Mouse (Mus musculus) left cerebral cortex, postnatal 10 days (tissue): ENCODE measurements around the gene Olfr1385. TPM values are rescaled to one million over a fixed set of nuclear protein-coding genes. Genes with fewer than 3 reads are reported as not detected.
"Not testable (repeated sequence)": the region's sequence is repeated elsewhere in the genome, so short reads cannot be mapped to it uniquely, and the experiment has no call there.

Experiments
- DNase-seq, 2 experiments: peaks; one replicate each; pipeline ENCODE4 v3.0.0; 2021 to 2022; ENCODE audit warnings: low spot score in 2 of 2, mixed read lengths in 1 of 2; ENCODE audit errors: extremely low spot score in 1 of 2
- intact Hi-C: fragments of 180-260 bp; cut with DNase I; formaldehyde crosslinking; loops from one replicate; pipeline ENCODE4 v1.15.1; 2025
- total RNA-seq, 2 experiments: library from RNA; stranded (reverse); gene quantifications; 2 replicates each; pipeline ENCODE4 v1.2.3; 2021

Olfr1385 gene
- total RNA-seq, result under 1 TPM in 1 of 2 experiments, not detected in 1; 0.11 TPM

- DNase-seq, intact Hi-C loops: not testable (repeated sequence)
Measured at GRCm38 (mm10) chr11:49488770-49489169, at the start of gene Olfr1385. Gene Olfr1385 (plus strand): TSS chr11:49489070.

GRCm38 (mm10) chr11:49455043-49455442, 33.8 kb upstream of the Olfr1385 start, which contains the start of gene Olfr1387:
Gene Olfr1387 (plus strand): TSS chr11:49455343.
- DNase-seq, result no peak
- intact Hi-C loops, result no loop called here

- intact Hi-C loops, DNase-seq: not testable (repeated sequence)
Measured at GRCm38 (mm10) chr11:49464746-49465145, 24.1 kb upstream of the Olfr1385 start, which contains the start of gene Olfr1386. Gene Olfr1386 (plus strand): TSS chr11:49465046.

GRCm38 (mm10) chr11:49485973-49486372, 2.9 kb upstream of the Olfr1385 start:
- intact Hi-C loops, result no loop called here

GRCm38 (mm10) chr11:49518086-49518485, 29.2 kb downstream of the Olfr1385 start:
- intact Hi-C loops, result no loop called here

More at GRCm38 (mm10) chr11:49485973-49486372, 2.9 kb upstream of the Olfr1385 start:
- no peak for DNase-seq

GRCm38 (mm10) chr11:49519348-49519747, 30.5 kb downstream of the Olfr1385 start, which contains the start of gene Olfr1383:
Gene Olfr1383 (plus strand): TSS chr11:49519648.
- intact Hi-C loops, result no loop called here
- DNase-seq, result no peak

More at GRCm38 (mm10) chr11:49518086-49518485, 29.2 kb downstream of the Olfr1385 start:
- peak in 1 of 2 experiments; percentile 4 for DNase-seq

- intact Hi-C loops, result no loop called here
- no peak for DNase-seq
Measured at GRCm38 (mm10) chr11:49527947-49528346, 39.1 kb downstream of the Olfr1385 start, which contains the start of gene Olfr1382. Gene Olfr1382 (plus strand): TSS chr11:49528247.

- DNase-seq, result no peak
- intact Hi-C loops, result no loop called here
Measured at GRCm38 (mm10) chr11:49532761-49533160, 43.9 kb downstream of the Olfr1385 start.

- peak in 1 of 2 experiments; percentile 45 for DNase-seq
Measured at GRCm38 (mm10) chr11:49536631-49537030, 47.8 kb downstream of the Olfr1385 start.

GRCm38 (mm10) chr11:49543149-49543548, 54.3 kb downstream of the Olfr1385 start, which contains the start of gene Olfr1381:
Gene Olfr1381 (plus strand): TSS chr11:49543449.
- DNase-seq, intact Hi-C loops: not testable (repeated sequence)

More at GRCm38 (mm10) chr11:49536631-49537030, 47.8 kb downstream of the Olfr1385 start:
- intact Hi-C loops, result not testable (repeated sequence)

Other genes with a start within 250 kb of the Olfr1385 start
- gene Mgat1, start 244.9 kb upstream of the Olfr1385 start, total RNA-seq, result 10 to 100 TPM; 60.5 to 67.2 TPM
- gene Olfr1393, start 210.8 kb upstream of the Olfr1385 start, total RNA-seq, result under 1 TPM in 1 of 2 experiments, not detected in 1; 0.26 TPM
- under 1 TPM in 1 of 2 experiments, not detected in 1; 0.47 TPM for gene Olfr1392, start 203.8 kb upstream of the Olfr1385 start, total RNA-seq
- gene Olfr10, start 184.3 kb upstream of the Olfr1385 start, total RNA-seq, result not detected
- gene Olfr1391, start 166.3 kb upstream of the Olfr1385 start, total RNA-seq, result not detected
- gene Olfr1390, start 153.9 kb upstream of the Olfr1385 start, total RNA-seq, result not detected
- gene Olfr1389, start 66.0 kb upstream of the Olfr1385 start, total RNA-seq, result not detected
- gene Olfr1388, start 52.4 kb upstream of the Olfr1385 start, total RNA-seq, result under 1 TPM; 0.30 to 0.54 TPM
- not detected for gene Olfr1387, start 33.7 kb upstream of the Olfr1385 start, total RNA-seq
- gene Olfr1386, start 24.0 kb upstream of the Olfr1385 start, total RNA-seq, result not detected
- not detected for gene Olfr1384, start 17.7 kb downstream of the Olfr1385 start, total RNA-seq
- gene Olfr1383, start 30.6 kb downstream of the Olfr1385 start, total RNA-seq, result under 1 TPM in 1 of 2 experiments, not detected in 1; 0.34 TPM
- not detected for gene Olfr1382, start 39.2 kb downstream of the Olfr1385 start, total RNA-seq
- gene Olfr1381, start 54.4 kb downstream of the Olfr1385 start, total RNA-seq, result not detected
- gene Olfr1380, start 67.8 kb downstream of the Olfr1385 start, total RNA-seq, result not detected
- 1 to 10 TPM; 3.4 to 3.8 TPM for gene Flt4, start 120.2 kb downstream of the Olfr1385 start, total RNA-seq
- not detected for gene Scgb3a1, start 174.5 kb downstream of the Olfr1385 start, total RNA-seq
- 10 to 100 TPM; 47.6 to 48.9 TPM for gene Cnot6, start 223.7 kb downstream of the Olfr1385 start, total RNA-seq